Mouse (Mus musculus) lung, embryonic 14.5 days (tissue): ENCODE measurements around the gene Usf2. TPM values are rescaled to one million over a fixed set of nuclear protein-coding genes. Genes with fewer than 3 reads are reported as not detected.
A peak's percentile ranks its signal among the peaks of the same experiment; 100 is the strongest.

ENCODE experiments used
- ATAC-seq: fragments of 200-750 bp; cut with Nextera tagmentation; 2 replicates; pipeline ENCODE4 v1.8.0; 2017; ENCODE audit warnings: mild to moderate bottlenecking, moderate TSS enrichment, moderate library complexity; ENCODE audit not compliant: insufficient read depth
- DNase-seq: peaks from one replicate; pipeline ENCODE4 v3.0.0-alpha.2; 2015
- H3K27ac ChIP-seq: fragments of 300-500 bp; sonication (generic); 2 replicates; pipeline ENCODE4 v1.5.1; 2014; ENCODE audit warnings: low read depth, mild to moderate bottlenecking, moderate library complexity
- H3K27me3 ChIP-seq: fragments of 300-500 bp; sonication (generic); 2 replicates; pipeline ENCODE4 v1.6.1; 2014; ENCODE audit warnings: low read length, control low read depth; ENCODE audit not compliant: insufficient read depth
- H3K36me3 ChIP-seq: fragments of 300-500 bp; sonication (generic); 2 replicates; pipeline ENCODE4 v1.6.1; 2014; ENCODE audit warnings: control low read depth; ENCODE audit not compliant: insufficient read depth
- H3K4me1 ChIP-seq: fragments of 300-500 bp; sonication (generic); 2 replicates; pipeline ENCODE4 v1.6.1; 2014; ENCODE audit warnings: antibody characterized with exemption, control low read depth; ENCODE audit not compliant: insufficient read depth
- H3K4me2 ChIP-seq: fragments of 300-500 bp; sonication (generic); 2 replicates; pipeline ENCODE4 v1.6.1; 2014; ENCODE audit warnings: mild to moderate bottlenecking
- H3K4me3 ChIP-seq: fragments of 300-500 bp; sonication (generic); 2 replicates; pipeline ENCODE4 v1.5.1; 2014; ENCODE audit warnings: low read depth, low read length
- H3K9ac ChIP-seq: fragments of 300-500 bp; sonication (generic); 2 replicates; pipeline ENCODE4 v1.6.1; 2014
- H3K9me3 ChIP-seq: fragments of 300-500 bp; sonication (generic); 2 replicates; pipeline ENCODE4 v1.6.1; 2016; ENCODE audit warnings: low read depth, low read length, control low read depth
- CTCF ChIP-seq: IDR thresholded peaks from 2 replicates; pipeline ENCODE4 v1.5.1; 2016; ENCODE audit warnings: antibody characterized with exemption, low read depth
- WGBS: fragments of 180-500 bp; shearing (Covaris S2); extraction: QIAGEN DNeasy Blood & Tissue Kit; methylation state at CpG from one replicate; pipeline ENCODE4 v1.1.7; 2014; 5-methylcytosine and 5-hydroxymethylcytosine counted together
- polyA plus RNA-seq: library from polyadenylated mRNA; unstranded; fragments of >200 nt; fragmentation: Nextera tagmentation; extraction: Ambion mirVana; gene quantifications from 2 replicates; pipeline ENCODE4 v1.2.1, GENCODE M21; 2014

Usf2 gene
- polyA plus RNA-seq, 1 experiment from 2014 or later, result 21.8 TPM

- ATAC-seq (no peak), DNase-seq (no peak)
- WGBS, result 67% methylated on average over 28 of the region's 28 CpGs
- Histone ChIP-seq H3K27ac (peak overlapping the region; percentile 98; the same call in 1 of the 2 replicates), H3K4me3 (peak overlapping the region; percentile 97), H3K36me3 (peaks cover 42% of the 10 kb centered on the region), H3K9me3 (no peaks in the 10 kb centered on the region), H3K4me1 (no peaks in the 10 kb centered on the region), H3K27me3 (no peaks in the 10 kb centered on the region), H3K4me2 (peak overlapping the region; percentile 88), H3K9ac (peak overlapping the region; percentile 99)
- no peak for TF ChIP-seq CTCF
Measured at GRCm38 (mm10) chr7:30958109-30958865, 1.7 kb upstream of the Usf2 start.

GRCm38 (mm10) chr7:30957367-30957783, 772 bp upstream of the Usf2 start:
- DNase-seq, result peak; percentile 92
- Histone ChIP-seq H3K4me2 (peak overlapping the region; percentile 88), H3K27me3 (no peaks in the 10 kb centered on the region), H3K36me3 (peaks cover 51% of the 10 kb centered on the region), H3K4me1 (no peaks in the 10 kb centered on the region), H3K27ac (peak overlapping the region; percentile 98), H3K9ac (peak overlapping the region; percentile 99), H3K4me3 (peak overlapping the region; percentile 97), H3K9me3 (no peaks in the 10 kb centered on the region)
- ATAC-seq, result peak; percentile 65
- no peak for TF ChIP-seq CTCF
- WGBS, result 0% methylated on average over 39 of the region's 43 CpGs

- peaks cover 58% of the 10 kb centered on the region for H3K36me3 ChIP-seq
- TF ChIP-seq CTCF, result no peak
Measured at GRCm38 (mm10) chr7:30956357-30956751, 249 bp downstream of the Usf2 start.

GRCm38 (mm10) chr7:30955584-30956356, 833 bp downstream of the Usf2 start:
- peak; percentile 74 for ATAC-seq
- peak overlapping the region; percentile 99 for H3K9ac ChIP-seq
- H3K4me3 ChIP-seq, result peak overlapping the region; percentile 97
- no peaks in the 10 kb centered on the region for H3K9me3 ChIP-seq
- no peaks in the 10 kb centered on the region for H3K4me1 ChIP-seq
- no peaks in the 10 kb centered on the region for H3K27me3 ChIP-seq
- peak; percentile 93 for DNase-seq
- H3K36me3 ChIP-seq, result peaks cover 64% of the 10 kb centered on the region
- H3K4me2 ChIP-seq, result peak overlapping the region; percentile 88
- H3K27ac ChIP-seq, result peak overlapping the region; percentile 98
- peak; percentile 79 for TF ChIP-seq CTCF
- WGBS, result under 1% methylated on average over 56 of the region's 64 CpGs

More at GRCm38 (mm10) chr7:30956357-30956751, 249 bp downstream of the Usf2 start:
- Histone ChIP-seq H3K4me3 (peak overlapping the region; percentile 97), H3K4me2 (peak overlapping the region; percentile 88), H3K4me1 (no peaks in the 10 kb centered on the region), H3K27ac (peak overlapping the region; percentile 98), H3K27me3 (no peaks in the 10 kb centered on the region), H3K9me3 (no peaks in the 10 kb centered on the region), H3K9ac (peak overlapping the region; percentile 99)
- DNase-seq (no peak), ATAC-seq (peak; percentile 51)
- 1% methylated on average over 29 of the region's 49 CpGs for WGBS

GRCm38 (mm10) chr7:30954971-30955520, 1.6 kb downstream of the Usf2 start:
- ATAC-seq (no peak), DNase-seq (no peak)
- H3K27me3 ChIP-seq, result no peaks in the 10 kb centered on the region
- H3K27ac ChIP-seq, result no peak overlapping the region
- no peaks in the 10 kb centered on the region for H3K9me3 ChIP-seq
- H3K36me3 ChIP-seq, result peaks cover 66% of the 10 kb centered on the region
- peak overlapping the region; percentile 97 for H3K4me3 ChIP-seq
- H3K9ac ChIP-seq, result no peak overlapping the region; the same call in 1 of the 2 replicates
- WGBS, result 78% methylated on average over 12 of the region's 12 CpGs
- no peak for TF ChIP-seq CTCF
- no peaks in the 10 kb centered on the region for H3K4me1 ChIP-seq
- H3K4me2 ChIP-seq, result peak overlapping the region; percentile 88

GRCm38 (mm10) chr7:30954036-30954435, 2.6 kb downstream of the Usf2 start:
- Histone ChIP-seq H3K27me3 (no peaks in the 10 kb centered on the region), H3K9ac (no peak overlapping the region), H3K4me2 (no peak overlapping the region), H3K4me3 (no peak overlapping the region), H3K4me1 (no peaks in the 10 kb centered on the region), H3K9me3 (no peaks in the 10 kb centered on the region), H3K27ac (no peak overlapping the region), H3K36me3 (peaks cover 67% of the 10 kb centered on the region)
- DNase-seq (no peak), ATAC-seq (no peak)
- TF ChIP-seq CTCF, result 0 out of 2 replicates have a peak, but pooled peaks have one; percentile 4
- WGBS, result 77% methylated on average over 3 of the region's 3 CpGs
